Comparison of ENCODE assay signal across 27 mouse cellular contexts in the genomic region with DNA sequence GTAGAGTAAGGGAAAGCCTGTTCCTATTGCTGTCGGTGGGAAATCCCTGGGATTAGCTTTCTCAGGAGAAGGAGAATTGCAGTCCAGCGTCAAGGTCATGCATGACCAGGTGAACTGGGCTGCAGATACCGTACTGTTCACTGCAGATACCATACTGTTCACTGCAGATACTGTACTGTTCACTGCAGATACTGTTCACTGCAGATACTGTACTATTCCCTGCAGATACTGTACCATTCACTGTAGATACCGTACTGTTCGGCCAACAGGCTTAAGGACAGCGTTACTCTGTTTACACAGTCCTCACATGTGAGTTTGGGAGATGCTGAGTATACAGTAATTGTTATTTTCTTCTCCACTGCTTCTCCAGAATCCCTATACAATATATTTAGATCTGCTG. TPM values are rescaled to one million over a fixed set of nuclear protein-coding genes. Genes with fewer than 3 reads are reported as not detected.
"Had no signal": no experiment of that assay in that cellular context is flagged by ENCODE, and none has a peak within 500 bp of the region (broad histone marks: within the 10 kb centered on the region; RNA-seq: fewer than 3 reads in every experiment).

No protein-coding gene starts in this region.

- H3K36me3 ChIP-seq: heart, embryonic 13.5 days; heart, embryonic 15.5 days; limb, embryonic 13.5 days had no signal

- H3K4me1 ChIP-seq: heart, embryonic 13.5 days; heart, embryonic 15.5 days; hindbrain, embryonic 13.5 days; hindbrain, embryonic 15.5 days; kidney, embryonic 15.5 days; limb, embryonic 13.5 days; limb, embryonic 15.5 days had no signal

- H3K9me3 ChIP-seq: heart, embryonic 13.5 days; heart, embryonic 15.5 days; hindbrain, embryonic 13.5 days; hindbrain, embryonic 15.5 days; kidney, embryonic 15.5 days; limb, embryonic 13.5 days; limb, embryonic 15.5 days had no signal

- H3K4me3 ChIP-seq: gastrocnemius, adult 2 months; heart, embryonic 13.5 days; heart, embryonic 15.5 days; hindbrain, embryonic 13.5 days; hindbrain, embryonic 15.5 days; kidney, embryonic 15.5 days; limb, embryonic 13.5 days; limb, embryonic 15.5 days had no signal

- H3K27me3 ChIP-seq: heart, embryonic 13.5 days; heart, embryonic 15.5 days; hindbrain, embryonic 13.5 days; hindbrain, embryonic 15.5 days; kidney, embryonic 15.5 days; limb, embryonic 13.5 days; limb, embryonic 15.5 days had no signal

- ATAC-seq: hindbrain, postnatal 0 days; intestine, embryonic 16.5 days had no signal

- H3K9ac ChIP-seq: heart, embryonic 13.5 days; heart, embryonic 15.5 days; hindbrain, embryonic 13.5 days; hindbrain, embryonic 15.5 days; kidney, embryonic 15.5 days; limb, embryonic 13.5 days; limb, embryonic 15.5 days had no signal

- DNase-seq: gastrocnemius, adult 2 months; gastrocnemius, postnatal 10 days; gastrocnemius, postnatal 25 days; heart, adult 18-20 months; heart, postnatal 14 days; heart, postnatal 36 days; kidney, adult 11 months; kidney, adult 2 months; kidney, adult 9 months; kidney, postnatal 14 days; kidney, postnatal 36 days; layer of hippocampus, adult 9-11 months; layer of hippocampus, postnatal 36 days; left cerebral cortex, postnatal 4 days had no signal

- H3K4me2 ChIP-seq: heart, embryonic 11.5 days; heart, embryonic 13.5 days; heart, embryonic 15.5 days; hindbrain, embryonic 13.5 days; hindbrain, embryonic 15.5 days; kidney, embryonic 15.5 days; limb, embryonic 13.5 days; limb, embryonic 15.5 days had no signal

- H3K27ac ChIP-seq: gastrocnemius, adult 2 months; heart, embryonic 13.5 days; heart, embryonic 15.5 days; hindbrain, embryonic 13.5 days; hindbrain, embryonic 15.5 days; hindbrain, postnatal 0 days; kidney, embryonic 15.5 days; kidney, postnatal 0 days; limb, embryonic 13.5 days; limb, embryonic 15.5 days had no signal

RNA-seq across cellular contexts. Expression of gene Alkal2, which starts 44.1 kb away (rescaled TPM):
- polyA plus RNA-seq: heart, postnatal 0 days; hindbrain, embryonic 13.5 days; large intestine, adult 2 months had no signal
